Mouse (Mus musculus): ENCODE data around the gene Mocs1.

DNA sequence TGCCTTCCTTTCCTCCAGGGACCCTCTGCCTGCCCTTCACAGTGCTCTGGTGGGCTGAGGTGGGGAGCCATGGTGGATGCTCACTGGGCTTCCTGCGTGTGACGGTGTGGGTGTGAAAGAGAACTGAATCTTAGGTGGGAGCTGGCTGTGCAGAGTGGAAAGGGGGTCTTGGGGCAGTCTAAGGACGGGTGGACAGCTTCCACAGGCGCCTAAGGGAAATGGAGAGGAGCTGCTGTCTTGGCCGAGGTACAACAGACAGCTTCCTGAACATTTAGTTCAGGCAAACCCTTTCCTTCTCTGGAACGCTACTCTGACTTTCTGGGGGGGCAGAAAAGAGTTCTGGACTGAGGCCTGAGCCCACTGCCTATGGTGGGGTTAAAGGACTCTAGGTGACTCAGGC lies 2.0 kb downstream of the Mocs1 start:
- TF ChIP-seq CTCF (conservative IDR thresholded peaks at IDR 0.05; ENCODE audit: insufficient read depth, insufficient read length, low read depth, low read length) (no peak), POLR2A (IDR thresholded peaks at IDR 0.05; ENCODE audit: low read depth, low read length) (no peak)

Data from kidney, adult 2 months (tissue).